Mouse (Mus musculus) kidney, postnatal 14 days (tissue): ENCODE results near the gene Tnfsfm13.
"Not testable (repeated sequence)": the region's sequence is repeated elsewhere in the genome, so short reads cannot be mapped to it uniquely, and the experiment has no call there.

Experiments
- DNase-seq: peaks from one replicate; pipeline ENCODE4 v3.0.0; 2022; ENCODE audit warnings: mixed read lengths

The Tnfsfm13 gene

GRCm38 (mm10) chr11:69703814-69704612 is 8.1 kb upstream of the Tnfsfm13 start:
- no peak for DNase-seq

- DNase-seq, result not testable (repeated sequence)
These were observed 7.5 kb upstream of the Tnfsfm13 start for GRCm38 (mm10) chr11:69703381-69703780.

GRCm38 (mm10) chr11:69702886-69703285 is 7.0 kb upstream of the Tnfsfm13 start:
- not testable (repeated sequence) for DNase-seq

- no peak for DNase-seq
These were observed 3.7 kb upstream of the Tnfsfm13 start for GRCm38 (mm10) chr11:69699595-69699994.

- no peak for DNase-seq
These were observed 2.7 kb upstream of the Tnfsfm13 start for GRCm38 (mm10) chr11:69698574-69698973.

GRCm38 (mm10) chr11:69697396-69697795 is 1.5 kb upstream of the Tnfsfm13 start:
- DNase-seq, result no peak

- DNase-seq, result no peak
These were observed 895 bp downstream of the Tnfsfm13 start for GRCm38 (mm10) chr11:69695046-69695360.

GRCm38 (mm10) chr11:69693421-69693965 is 2.4 kb downstream of the Tnfsfm13 start:
- no peak for DNase-seq

- peak; percentile 72 for DNase-seq
These were observed 3.0 kb downstream of the Tnfsfm13 start for GRCm38 (mm10) chr11:69692863-69693262.

GRCm38 (mm10) chr11:69692196-69692811 is 3.6 kb downstream of the Tnfsfm13 start:
- DNase-seq, result no peak

GRCm38 (mm10) chr11:69689891-69690290 is 6.0 kb downstream of the Tnfsfm13 start:
- DNase-seq, result no peak

- DNase-seq, result no peak
These were observed 8.8 kb downstream of the Tnfsfm13 start for GRCm38 (mm10) chr11:69687061-69687460.

GRCm38 (mm10) chr11:69686377-69686776 is 9.5 kb downstream of the Tnfsfm13 start:
- peak; percentile 85 for DNase-seq

GRCm38 (mm10) chr11:69685526-69686148 is 10.3 kb downstream of the Tnfsfm13 start, which contains the start of gene Tnfsf13:
Gene Tnfsf13, minus strand, starts transcription at chr11:69685784.
- DNase-seq, result peak; percentile 89

- DNase-seq, result no peak
These were observed 11.0 kb downstream of the Tnfsfm13 start for GRCm38 (mm10) chr11:69684936-69685335.

- no peak for DNase-seq
These were observed 11.7 kb downstream of the Tnfsfm13 start for GRCm38 (mm10) chr11:69684128-69684745.

- DNase-seq, result no peak
These were observed 12.3 kb downstream of the Tnfsfm13 start for GRCm38 (mm10) chr11:69683576-69683975.

- DNase-seq, result peak; percentile 93
These were observed 12.9 kb downstream of the Tnfsfm13 start for GRCm38 (mm10) chr11:69682840-69683533.

- DNase-seq, result no peak
These were observed 13.6 kb downstream of the Tnfsfm13 start for GRCm38 (mm10) chr11:69682209-69682839.

- DNase-seq, result peak; percentile 98
These were observed 14.3 kb downstream of the Tnfsfm13 start, which contains the start of gene Senp3 for GRCm38 (mm10) chr11:69681314-69682208. Gene Senp3, minus strand, starts transcription at chr11:69682084.
